Mouse (Mus musculus) granulocyte monocyte progenitor cell, adult 5-6 weeks (primary cell): Measurements from ENCODE around the gene Chchd6. TPM values are rescaled to one million over a fixed set of nuclear protein-coding genes. Genes with fewer than 3 reads are reported as not detected.

Source experiments
- ATAC-seq: replicated peaks from 2 replicates; pipeline ENCODE4 v1.8.0; 2016; ENCODE audit warnings: mild to moderate bottlenecking, moderate TSS enrichment, inconsistent platforms; ENCODE audit not compliant: poor library complexity, severe bottlenecking
- total RNA-seq, 2 experiments: library from RNA; stranded (forward) in 1 of 2; stranded (reverse) in 1 of 2; fragments of 200-712, 200-1000 nt in 1 of 2; fragments of >200 nt in 1 of 2; fragmentation: Nextera tagmentation in 1 of 2; gene quantifications; 2 replicates each; pipeline ENCODE4 v1.2.3; 2014 to 2017

The Chchd6 gene
- total RNA-seq (2014; fragmentation: Nextera tagmentation), result 9.8 and 13.5 TPM in 2 replicates
- total RNA-seq (2017), result 10.6 and 15.3 TPM in 2 replicates

- ATAC-seq, result peak; percentile 98
These were observed at the start of gene Chchd6 for GRCm38 (mm10) chr6:89595018-89595776. Gene Chchd6 (minus strand): TSS chr6:89595652.

GRCm38 (mm10) chr6:89644271-89645075 is 49.0 kb upstream of the Chchd6 start:
- ATAC-seq, result peak; percentile 83

GRCm38 (mm10) chr6:89643798-89644270 is 48.4 kb upstream of the Chchd6 start, which contains the start of gene Txnrd3:
Gene Txnrd3 (plus strand): TSS chr6:89643988.
- peak; percentile 81 for ATAC-seq

GRCm38 (mm10) chr6:89639025-89639424 is 43.6 kb upstream of the Chchd6 start:
- ATAC-seq, result peak; percentile 42

- ATAC-seq, result peak; percentile 67
These were observed 42.5 kb upstream of the Chchd6 start for GRCm38 (mm10) chr6:89637977-89638376.

GRCm38 (mm10) chr6:89634400-89634799 is 38.9 kb upstream of the Chchd6 start:
- ATAC-seq, result no peak

DNA sequence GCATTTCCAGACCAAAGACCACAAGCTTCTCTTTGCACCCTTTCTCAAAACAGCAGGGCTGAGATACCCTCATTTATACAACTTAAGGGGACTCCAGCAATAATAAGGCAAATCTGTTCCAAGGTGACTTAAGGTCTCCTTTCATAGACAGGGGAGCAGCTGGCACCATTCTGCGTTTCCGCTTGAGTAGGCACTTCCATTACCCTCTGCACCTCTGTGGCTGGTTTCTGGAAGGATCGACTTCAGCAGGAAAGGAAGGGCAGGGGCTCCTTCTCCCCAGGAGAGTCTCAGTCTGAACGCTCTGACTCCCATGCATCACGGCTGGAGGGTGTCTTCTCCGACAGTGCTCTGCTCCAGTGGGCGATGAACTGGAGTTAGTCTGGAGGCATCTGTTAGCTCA is 37.7 kb upstream of the Chchd6 start:
- ATAC-seq, result no peak

DNA sequence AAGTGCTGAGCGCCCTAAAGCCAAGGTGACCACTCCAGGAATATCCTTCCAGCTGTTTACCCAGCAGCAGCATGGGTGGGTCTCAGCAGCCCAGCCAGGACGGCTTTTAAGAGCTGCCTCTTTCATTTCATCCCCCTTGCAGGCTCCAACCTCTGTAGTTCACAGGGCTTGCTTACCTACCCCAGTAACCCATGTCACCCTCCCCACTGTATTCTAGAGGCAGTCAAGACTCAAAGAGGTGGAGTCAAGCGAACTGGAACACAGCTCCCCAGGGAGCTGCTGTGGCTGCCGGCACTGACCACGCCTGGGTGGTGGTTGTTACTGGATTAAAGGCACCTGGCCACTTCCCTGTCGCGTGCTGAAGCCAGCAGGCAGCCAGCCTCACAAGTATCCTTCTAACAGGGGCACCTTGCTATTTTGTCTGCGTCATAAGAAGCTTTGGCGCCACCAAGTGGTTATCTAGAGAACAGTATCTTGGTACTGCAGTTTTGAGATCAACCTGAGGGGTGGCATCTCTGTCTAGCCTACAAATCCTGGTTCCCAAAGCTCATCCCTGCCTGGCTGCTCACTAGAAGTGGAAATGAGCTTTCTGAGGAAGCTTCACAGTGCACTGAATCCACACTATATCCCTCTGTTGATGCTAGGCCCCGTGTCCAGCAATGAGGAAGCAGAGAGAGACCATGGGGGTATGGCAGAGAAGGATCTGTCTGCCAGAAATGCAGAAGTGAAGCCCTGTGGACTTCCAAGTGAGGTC is 36.5 kb upstream of the Chchd6 start:
- peak; percentile 81 for ATAC-seq

- ATAC-seq, result peak; percentile 75
These were observed 32.8 kb upstream of the Chchd6 start for GRCm38 (mm10) chr6:89628045-89628785.

DNA sequence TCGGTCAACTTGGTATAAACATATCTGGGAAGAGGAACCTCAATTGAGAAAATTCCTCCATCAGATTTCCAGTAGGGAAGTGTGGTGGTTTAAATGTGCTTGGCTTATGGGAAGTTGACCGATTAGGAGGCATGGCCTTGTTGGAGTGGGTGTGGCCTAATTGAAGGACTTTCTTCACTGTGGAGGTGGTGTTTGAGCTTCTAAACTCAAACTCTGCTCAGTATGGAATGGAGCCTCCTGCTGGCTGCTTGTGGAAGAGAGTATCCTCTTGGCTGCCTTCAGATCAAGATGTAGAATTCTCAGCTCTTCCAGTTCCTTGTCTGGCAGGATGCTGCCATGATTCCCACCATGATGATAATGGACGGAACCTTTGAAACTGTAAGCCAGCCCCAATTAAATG is 27.2 kb upstream of the Chchd6 start:
- peak; percentile 53 for ATAC-seq

DNA sequence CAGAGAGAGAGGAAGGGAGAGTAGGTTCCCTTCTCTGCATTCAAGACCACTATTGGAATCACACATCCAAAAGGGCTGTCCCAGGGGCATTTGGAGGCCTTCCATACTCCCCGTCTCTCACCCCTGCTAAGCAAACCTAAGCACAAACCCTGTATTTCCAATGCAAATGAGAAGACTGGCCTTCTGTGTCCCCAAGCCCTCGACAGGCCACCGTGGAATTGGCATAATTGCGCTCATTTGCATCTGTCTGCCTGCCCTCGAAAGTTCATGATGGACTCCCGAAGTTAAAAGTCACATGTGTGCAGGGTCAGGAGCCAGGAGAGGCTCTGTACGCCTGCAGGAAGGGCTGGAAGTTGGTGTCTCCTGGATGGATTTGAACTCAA is 19.9 kb upstream of the Chchd6 start:
- no peak for ATAC-seq

- ATAC-seq, result no peak
These were observed 19.3 kb upstream of the Chchd6 start for GRCm38 (mm10) chr6:89614596-89615372.

- ATAC-seq, result no peak
These were observed 18.6 kb upstream of the Chchd6 start for GRCm38 (mm10) chr6:89614107-89614471.

DNA sequence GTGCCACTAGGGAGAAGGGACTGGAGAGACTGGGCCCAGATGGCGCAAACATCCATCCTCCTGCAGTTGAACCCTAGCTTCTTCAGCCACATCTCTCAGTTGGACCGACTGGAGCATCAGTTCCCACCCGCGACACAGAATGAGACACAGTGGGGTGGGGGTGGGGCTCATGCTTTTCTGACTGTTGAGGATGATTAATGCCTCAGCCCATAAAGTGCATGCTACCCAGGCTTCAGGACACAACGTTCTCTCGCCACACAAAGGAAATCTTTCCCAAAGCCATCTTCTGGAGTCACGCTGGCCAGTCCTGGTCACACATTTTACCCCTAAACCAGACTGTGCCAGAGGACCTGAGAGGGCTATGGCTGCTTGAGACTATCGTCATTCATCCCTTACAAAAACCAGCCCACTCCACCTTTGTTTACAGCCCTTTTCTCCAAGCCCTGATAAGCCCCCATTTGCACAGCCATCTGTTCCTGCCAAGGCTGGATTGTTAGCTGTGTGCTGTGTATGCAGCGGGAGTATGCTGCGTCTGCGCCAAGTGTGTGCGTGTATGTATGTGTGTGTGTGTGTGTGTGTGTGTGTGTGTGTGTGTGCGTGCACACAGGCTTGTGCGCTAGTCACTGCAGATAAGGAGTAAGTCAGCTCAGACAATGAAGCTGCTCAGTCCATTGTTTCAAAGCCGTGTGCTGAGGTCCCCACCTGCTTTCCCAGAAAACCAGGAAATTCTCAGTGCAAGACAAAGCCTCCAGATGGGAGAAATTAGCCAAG is 18.1 kb upstream of the Chchd6 start:
- ATAC-seq, result no peak

- ATAC-seq, result peak; percentile 82
These were observed 12.5 kb upstream of the Chchd6 start for GRCm38 (mm10) chr6:89607999-89608398.

GRCm38 (mm10) chr6:89606096-89606495 is 10.6 kb upstream of the Chchd6 start:
- ATAC-seq, result no peak

DNA sequence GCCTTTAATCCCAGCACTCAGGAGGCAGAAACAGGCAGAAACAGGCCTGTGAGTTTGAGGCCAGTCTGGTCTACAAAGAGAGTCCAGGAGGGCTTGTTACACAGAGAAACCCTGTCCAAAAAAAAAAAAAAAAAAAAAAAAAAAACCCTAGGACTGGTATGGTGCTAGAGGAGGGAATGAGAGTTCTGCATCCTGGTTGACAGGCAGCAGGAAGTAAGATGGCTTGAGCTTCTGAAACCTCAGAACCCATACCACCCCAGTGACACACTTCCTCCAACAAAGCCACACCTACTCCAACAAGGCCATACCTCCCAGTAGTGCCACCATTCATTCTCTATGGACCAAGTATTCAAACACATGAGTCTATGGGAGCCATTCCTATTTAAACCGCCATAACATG is 1.1 kb upstream of the Chchd6 start:
- ATAC-seq, result 0 out of 2 replicates have a peak, but pooled peaks have one; percentile 29

DNA sequence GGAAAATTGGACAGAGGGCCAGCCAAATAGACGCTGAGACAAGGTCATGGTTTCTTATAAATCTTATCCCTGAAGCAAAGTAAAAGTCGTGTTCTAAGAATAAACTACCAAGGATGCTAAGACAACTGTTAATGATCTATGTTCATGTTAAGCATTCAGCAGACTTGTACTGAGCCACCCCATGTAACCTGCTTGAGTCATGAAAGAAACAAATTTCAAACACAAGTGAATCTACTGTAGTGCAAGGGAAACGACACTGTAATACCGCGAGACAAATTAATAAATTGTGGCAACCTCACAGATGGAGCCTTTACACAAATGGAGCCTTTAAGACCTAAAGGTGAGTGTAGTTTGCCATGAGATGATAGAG is 310 bp upstream of the Chchd6 start:
- ATAC-seq, result no peak
